Comparison of ENCODE assay signal across 9 mouse cellular contexts in the genomic region with DNA sequence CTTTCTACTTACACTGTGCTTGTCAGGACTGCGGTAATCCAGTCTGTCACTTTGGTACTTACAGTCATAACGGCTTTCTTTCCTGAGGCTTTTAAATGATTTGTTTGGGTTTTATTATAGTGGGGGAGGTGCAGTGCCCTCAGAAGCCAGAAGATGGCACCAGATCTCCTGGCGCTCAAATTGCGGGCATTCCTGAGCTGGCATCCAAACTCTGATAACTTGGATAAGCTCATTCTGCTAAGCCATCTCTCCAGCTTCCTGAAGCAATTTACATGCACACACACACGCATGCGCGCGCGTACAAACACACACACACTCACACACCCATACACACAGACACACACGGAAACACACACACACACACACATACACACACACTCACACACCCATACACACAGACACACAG. TPM values are rescaled to one million over a fixed set of nuclear protein-coding genes. Genes with fewer than 3 reads are reported as not detected.
DNase-seq lines count a peak whose midpoint lies in the region; ATAC-seq lines count a peak whose summit lies in the region.
"Had no signal": no experiment of that assay in that cellular context is flagged by ENCODE, and none has a peak within 500 bp of the region (broad histone marks: within the 10 kb centered on the region; RNA-seq: fewer than 3 reads in every experiment).

No protein-coding gene starts in this region.

- ATAC-seq in heart, embryonic 14.5 days (ENCODE audit: insufficient number of reproducible peaks, insufficient read depth, low FRiP score, low read depth): peak; percentile 47; the same call in 1 of the 2 replicates
- peak; percentile 58; the same call in 1 of the 2 replicates for ATAC-seq in neutrophil, adult 5-6 weeks (ENCODE audit: extremely low read depth, insufficient number of reproducible peaks, low FRiP score, poor library complexity, severe bottlenecking)

- peak; percentile 65 for DNase-seq in ES-CJ7 (ENCODE audit: low read depth, low spot score)
- DNase-seq in brain, embryonic 18.5 days (ENCODE audit: low read depth, low spot score): peak; percentile 57
- DNase-seq in fat pad, adult 2 months (ENCODE audit: extremely low read depth, low read depth, low spot score): peak; percentile 13
- DNase-seq in large intestine, adult 2 months (ENCODE audit: low read depth, low spot score): peak; percentile 64
- peak; percentile 49 to 55 for DNase-seq in lung, adult 18-20 months
- peak; percentile 57 for DNase-seq in thymus, postnatal 0 days (ENCODE audit: low spot score)

- no peak overlapping the region for H3K4me3 ChIP-seq in heart, embryonic 14.5 days (ENCODE audit: control insufficient read depth in 1 of 2, insufficient read depth in 1 of 2, low read depth in 1 of 2, low read length in 2 of 2)
- H3K4me3 ChIP-seq: neural tube, embryonic 12.5 days had no signal

- no peaks in the 10 kb centered on the region for H3K9me3 ChIP-seq in heart, embryonic 14.5 days (ENCODE audit: control insufficient read depth, low read length)
- H3K9me3 ChIP-seq: neural tube, embryonic 12.5 days had no signal

- H3K9ac ChIP-seq in heart, embryonic 14.5 days (ENCODE audit: low read length): no peak overlapping the region
- H3K9ac ChIP-seq: neural tube, embryonic 12.5 days had no signal

- 0 out of 2 replicates have a peak overlapping the region, but pooled peaks have one; percentile 9 for H3K4me2 ChIP-seq in heart, embryonic 14.5 days (ENCODE audit: low read length)
- H3K4me2 ChIP-seq: neural tube, embryonic 12.5 days had no signal

- no peaks in the 10 kb centered on the region for H3K27me3 ChIP-seq in heart, embryonic 14.5 days (ENCODE audit: control insufficient read depth, insufficient read depth, low read length)
- H3K27me3 ChIP-seq: neural tube, embryonic 12.5 days had no signal

- 16% methylated on average over 10 of the region's 10 CpGs for WGBS in heart, embryonic 14.5 days
- 4% methylated on average over 10 of the region's 10 CpGs for WGBS in large intestine, adult 2 months

- no peak overlapping the region for H3K27ac ChIP-seq in heart, embryonic 14.5 days (replicated peaks in 1 of 2; ENCODE audit: control insufficient read depth in 1 of 2, insufficient read depth in 1 of 2, low read depth in 2 of 2, low read length in 2 of 2)
- H3K27ac ChIP-seq: neural tube, embryonic 12.5 days had no signal

- H3K4me1 ChIP-seq in heart, embryonic 14.5 days (ENCODE audit: control insufficient read depth in 2 of 2, insufficient read depth in 2 of 2, low read length in 2 of 2): peaks cover 4 to 5% of the 10 kb centered on the region in 2 experiments; a peak in 2 of 4 replicates
- H3K4me1 ChIP-seq: neural tube, embryonic 12.5 days had no signal

- no peaks in the 10 kb centered on the region for H3K36me3 ChIP-seq in heart, embryonic 14.5 days (ENCODE audit: control insufficient read depth, insufficient read depth, low read length)
- H3K36me3 ChIP-seq: neural tube, embryonic 12.5 days had no signal

RNA-seq across cellular contexts. Expression of gene Ctss, which starts 9.1 kb away (rescaled TPM):
- 19.0 and 28.3 TPM in 2 replicates for polyA plus RNA-seq in heart, embryonic 14.5 days (2014; fragmentation: Nextera tagmentation; extraction: Ambion mirVana)
- polyA plus RNA-seq in large intestine, adult 2 months (2012; rRNA removed): 68.2 and 83.0 TPM in 2 replicates
- 904 and 941 TPM in 2 replicates for total RNA-seq in neutrophil, adult 5-6 weeks (2017)
- polyA plus RNA-seq in thymus, postnatal 0 days (2015; fragmentation: Nextera tagmentation; extraction: Ambion mirVana): 78.1 and 79.8 TPM in 2 replicates

RNA-seq across cellular contexts. Expression of gene Ctsk, which starts 18.4 kb away (rescaled TPM):
- 23.2 and 23.9 TPM in 2 replicates for polyA plus RNA-seq in heart, embryonic 14.5 days (2014; fragmentation: Nextera tagmentation; extraction: Ambion mirVana)
- polyA plus RNA-seq in large intestine, adult 2 months (2012; rRNA removed): 2.7 and 3.3 TPM in 2 replicates
- total RNA-seq in neutrophil, adult 5-6 weeks (2017): 1.7 and 2.8 TPM in 2 replicates
- polyA plus RNA-seq in thymus, postnatal 0 days (2015; fragmentation: Nextera tagmentation; extraction: Ambion mirVana): 4.4 and 4.5 TPM in 2 replicates

RNA-seq across cellular contexts. Expression of gene Hormad1, which starts 42.0 kb away (rescaled TPM):
- not detected in 2 replicates for polyA plus RNA-seq in heart, embryonic 14.5 days (2014; fragmentation: Nextera tagmentation; extraction: Ambion mirVana)
- polyA plus RNA-seq in large intestine, adult 2 months (2012; rRNA removed): not detected in 2 replicates
- 0.49 TPM in 1 of 2 replicates, not detected in the other for total RNA-seq in neutrophil, adult 5-6 weeks (2017)
- 0.13 TPM in 1 of 2 replicates, not detected in the other for polyA plus RNA-seq in thymus, postnatal 0 days (2015; fragmentation: Nextera tagmentation; extraction: Ambion mirVana)
- polyA plus RNA-seq: neural tube, embryonic 12.5 days had no signal

Comparison
In these comparisons a context has a peak if more than half of its experiments do, and no peak if none do; other contexts are left out.
1. DNase-seq: peak in every context shown above with its lines; median percentile 65 in ES-CJ7; 64 in large intestine, adult 2 months; 57 in brain, embryonic 18.5 days; 57 in thymus, postnatal 0 days; 52 in lung, adult 18-20 months; 13 in fat pad, adult 2 months.